Mouse (Mus musculus): ENCODE results near the gene Heatr4. TPM values are rescaled to one million over a fixed set of nuclear protein-coding genes. Genes with fewer than 3 reads are reported as not detected.

Gene Heatr4
- polyA plus RNA-seq, 1 experiment, result not detected

DNA sequence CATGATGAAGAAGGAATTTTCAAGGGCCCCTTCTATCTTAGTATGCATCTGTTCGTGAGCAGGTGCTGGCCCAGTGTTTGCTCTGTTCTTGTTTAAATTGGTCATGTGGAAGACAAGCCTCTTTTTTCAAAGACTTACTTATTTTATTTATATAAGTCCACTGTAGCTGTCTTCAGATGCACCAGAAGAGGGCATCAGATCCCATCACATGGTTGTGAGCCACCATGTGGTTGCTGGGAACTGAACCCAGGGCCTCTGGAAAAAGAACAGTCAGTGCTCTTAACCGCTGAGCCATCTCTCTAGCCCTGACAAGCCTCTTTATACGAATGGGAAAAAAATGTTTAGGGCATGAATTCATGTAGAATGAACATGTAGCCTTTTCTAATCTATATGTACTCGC is 4.7 kb upstream of the Heatr4 start:
- H3K27ac ChIP-seq (ENCODE audit: insufficient read depth, low read depth, low read length), result no peak overlapping the region
- WGBS, result 95% methylated on average over 4 of the region's 4 CpGs
- no peaks in the 10 kb centered on the region for H3K4me1 ChIP-seq (ENCODE audit: control insufficient read depth, insufficient read depth, insufficient read length, low read length)
- H3K27me3 ChIP-seq (ENCODE audit: control insufficient read depth, insufficient read depth, low read length), result no peaks in the 10 kb centered on the region
- TF ChIP-seq POLR2A (IDR thresholded peaks at IDR 0.05; ENCODE audit: low read depth, low read length), result no peak
- no peak for TF ChIP-seq CTCF (IDR thresholded peaks at IDR 0.05; ENCODE audit: extremely low read depth, insufficient read length, insufficient replicate concordance, low read depth, low read length)
- no peak overlapping the region for H3K4me3 ChIP-seq (ENCODE audit: low read depth, low read length)
- H3K36me3 ChIP-seq (ENCODE audit: control insufficient read depth, insufficient read depth, low read length), result 0 out of 2 replicates have a peak, but pooled peaks cover 2% of the 10 kb centered on the region

DNA sequence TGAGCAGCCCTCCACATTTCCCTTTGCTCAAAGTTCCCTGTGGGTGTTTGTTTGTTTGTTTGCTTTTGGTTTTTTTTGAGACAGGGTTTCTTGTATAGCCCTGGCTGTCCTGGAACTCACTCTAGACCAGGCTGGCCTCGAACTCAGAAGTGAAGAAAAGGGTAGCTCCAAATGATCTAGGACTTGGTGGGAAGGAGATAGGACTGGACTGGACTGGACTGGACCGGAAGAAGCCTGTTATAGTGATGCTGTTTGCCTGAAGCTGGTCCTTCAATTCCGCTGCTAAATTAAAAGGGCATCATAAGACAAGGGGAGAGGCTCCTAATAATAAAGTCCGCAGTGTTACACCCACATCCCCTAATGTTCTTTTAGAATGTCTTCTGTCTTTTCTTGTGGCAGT is 3.8 kb upstream of the Heatr4 start:
- H3K4me1 ChIP-seq (ENCODE audit: control insufficient read depth, insufficient read depth, insufficient read length, low read length), result no peaks in the 10 kb centered on the region
- peak overlapping the region; percentile 65 for H3K4me3 ChIP-seq (ENCODE audit: low read depth, low read length)
- WGBS, result 52% methylated on average over 4 of the region's 4 CpGs
- H3K27me3 ChIP-seq (ENCODE audit: control insufficient read depth, insufficient read depth, low read length), result no peaks in the 10 kb centered on the region
- H3K27ac ChIP-seq (ENCODE audit: insufficient read depth, low read depth, low read length), result no peak overlapping the region
- TF ChIP-seq POLR2A (IDR thresholded peaks at IDR 0.05; ENCODE audit: low read depth, low read length) (no peak), CTCF (IDR thresholded peaks at IDR 0.05; ENCODE audit: extremely low read depth, insufficient read length, insufficient replicate concordance, low read depth, low read length) (no peak)
- H3K36me3 ChIP-seq (ENCODE audit: control insufficient read depth, insufficient read depth, low read length), result 0 out of 2 replicates have a peak, but pooled peaks cover 2% of the 10 kb centered on the region

DNA sequence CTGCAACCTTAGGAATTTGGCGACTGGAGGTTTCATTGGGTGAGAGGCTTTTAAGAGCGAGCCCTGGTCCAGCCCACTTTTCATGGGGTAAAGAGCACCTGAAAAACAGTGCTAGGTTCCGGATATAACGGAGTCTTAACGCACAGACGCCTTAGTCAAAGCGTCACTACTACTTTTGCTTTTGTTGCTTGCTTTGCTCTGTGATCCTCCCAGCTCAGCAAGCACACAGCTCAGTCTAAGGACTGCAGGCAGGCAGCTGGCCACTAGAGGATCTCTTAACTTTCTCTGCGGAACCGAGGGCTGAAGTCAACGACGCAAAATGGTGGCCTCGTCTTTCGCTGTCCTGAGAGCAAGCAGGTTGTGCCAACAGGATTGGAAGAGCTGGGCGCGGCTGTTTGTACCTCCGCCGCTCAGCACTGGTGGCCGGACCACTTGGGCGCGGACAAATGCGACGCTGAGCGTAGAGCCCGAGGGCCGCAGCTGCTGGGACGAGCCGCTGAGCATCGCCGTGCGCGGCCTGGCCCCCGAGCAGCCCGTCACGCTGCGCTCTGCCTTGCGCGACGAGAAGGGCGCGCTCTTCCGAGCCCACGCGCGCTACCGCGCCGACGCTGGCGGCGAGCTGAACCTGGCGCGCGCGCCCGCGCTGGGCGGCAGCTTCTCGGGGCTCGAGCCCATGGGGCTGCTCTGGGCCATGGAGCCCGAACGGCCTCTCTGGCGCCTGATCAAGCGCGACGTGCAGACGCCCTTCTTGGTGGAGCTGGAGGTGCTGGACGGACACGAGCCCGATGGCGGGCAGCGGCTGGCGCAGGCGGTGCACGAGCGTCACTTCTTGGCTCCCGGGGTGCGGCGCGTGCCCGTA is 3.2 kb upstream of the Heatr4 start, which contains the start of gene Acot2:
Acot2 (plus strand) TSS at position 279 of the 859 bp plus-strand sequence.
- under 1% methylated on average over 80 of the region's 80 CpGs for WGBS

DNA sequence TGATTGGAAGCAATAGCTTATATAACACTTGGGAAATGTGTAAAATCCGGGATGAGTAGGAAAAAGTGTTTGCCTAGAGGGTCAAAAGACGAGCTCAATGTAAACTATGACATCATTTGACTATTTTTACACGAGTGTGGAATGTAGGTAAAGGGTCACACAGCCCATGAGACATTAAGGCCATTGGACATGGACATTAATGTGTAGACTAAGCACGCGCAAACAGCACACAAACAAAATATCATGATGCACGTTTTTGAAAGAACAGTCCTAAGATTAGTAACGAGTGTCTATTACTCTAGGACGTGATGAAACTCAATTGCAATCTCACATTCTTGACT is 2.6 kb upstream of the Heatr4 start:
- peak overlapping the region; percentile 68 for H3K27ac ChIP-seq (ENCODE audit: insufficient read depth, low read depth, low read length)
- H3K4me3 ChIP-seq (ENCODE audit: low read depth, low read length), result peak overlapping the region; percentile 65
- TF ChIP-seq POLR2A (IDR thresholded peaks at IDR 0.05; ENCODE audit: low read depth, low read length), result no peak
- no peaks in the 10 kb centered on the region for H3K27me3 ChIP-seq (ENCODE audit: control insufficient read depth, insufficient read depth, low read length)
- H3K4me1 ChIP-seq (ENCODE audit: control insufficient read depth, insufficient read depth, insufficient read length, low read length), result peaks cover 7% of the 10 kb centered on the region; the same call in 1 of the 2 replicates
- 10% methylated on average over 8 of the region's 8 CpGs for WGBS
- H3K36me3 ChIP-seq (ENCODE audit: control insufficient read depth, insufficient read depth, low read length), result no peaks in the 10 kb centered on the region

More for the DNA sequence above, 3.2 kb upstream of the Heatr4 start, which contains the start of gene Acot2:
- H3K27ac ChIP-seq (ENCODE audit: insufficient read depth, low read depth, low read length), result peak within 1 kb of the TSS; percentile 68
- H3K27me3 ChIP-seq (ENCODE audit: control insufficient read depth, insufficient read depth, low read length), result no peaks in the 10 kb centered on the region
- H3K4me1 ChIP-seq (ENCODE audit: control insufficient read depth, insufficient read depth, insufficient read length, low read length), result peaks cover 1% of the 10 kb centered on the region; the same call in 1 of the 2 replicates
- H3K36me3 ChIP-seq (ENCODE audit: control insufficient read depth, insufficient read depth, low read length), result no peaks in the 10 kb centered on the region
- TF ChIP-seq POLR2A (IDR thresholded peaks at IDR 0.05; ENCODE audit: low read depth, low read length) (peak; percentile 55; the same call in 1 of the 2 replicates), CTCF (IDR thresholded peaks at IDR 0.05; ENCODE audit: extremely low read depth, insufficient read length, insufficient replicate concordance, low read depth, low read length) (peak; percentile 48; the same call in 1 of the 2 replicates)
- peak within 1 kb of the TSS; percentile 65 for H3K4me3 ChIP-seq (ENCODE audit: low read depth, low read length)

DNA sequence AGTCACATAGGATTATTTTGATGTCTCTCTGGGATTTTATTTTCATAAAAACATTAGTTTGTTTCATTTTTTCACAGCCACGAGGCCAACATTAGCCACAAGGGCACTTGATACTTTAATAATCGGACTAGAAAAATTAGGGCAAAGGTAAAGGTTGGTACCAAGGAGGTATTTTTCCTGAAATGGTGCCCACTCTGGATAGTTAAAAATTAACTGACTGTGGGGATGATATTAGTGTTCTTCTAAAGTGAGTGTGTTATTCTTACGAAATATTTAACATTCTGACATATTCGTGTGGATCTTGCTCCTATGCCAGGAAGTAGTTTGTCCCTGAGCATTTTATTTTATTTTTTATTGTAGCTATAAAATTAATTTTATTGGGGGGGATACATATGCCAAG is 3.0 kb downstream of the Heatr4 start:
- H3K36me3 ChIP-seq (ENCODE audit: control insufficient read depth, insufficient read depth, low read length), result no peaks in the 10 kb centered on the region
- H3K27me3 ChIP-seq (ENCODE audit: control insufficient read depth, insufficient read depth, low read length), result no peaks in the 10 kb centered on the region
- no peak overlapping the region for H3K27ac ChIP-seq (ENCODE audit: insufficient read depth, low read depth, low read length)
- no peak for TF ChIP-seq POLR2A (IDR thresholded peaks at IDR 0.05; ENCODE audit: low read depth, low read length)
- TF ChIP-seq CTCF (IDR thresholded peaks at IDR 0.05; ENCODE audit: extremely low read depth, insufficient read length, insufficient replicate concordance, low read depth, low read length), result no peak
- WGBS, result 23% methylated on average over 4 of the region's 4 CpGs
- H3K4me3 ChIP-seq (ENCODE audit: low read depth, low read length), result no peak overlapping the region
- H3K4me1 ChIP-seq (ENCODE audit: control insufficient read depth, insufficient read depth, insufficient read length, low read length), result peaks cover 11% of the 10 kb centered on the region; the same call in 1 of the 2 replicates

DNA sequence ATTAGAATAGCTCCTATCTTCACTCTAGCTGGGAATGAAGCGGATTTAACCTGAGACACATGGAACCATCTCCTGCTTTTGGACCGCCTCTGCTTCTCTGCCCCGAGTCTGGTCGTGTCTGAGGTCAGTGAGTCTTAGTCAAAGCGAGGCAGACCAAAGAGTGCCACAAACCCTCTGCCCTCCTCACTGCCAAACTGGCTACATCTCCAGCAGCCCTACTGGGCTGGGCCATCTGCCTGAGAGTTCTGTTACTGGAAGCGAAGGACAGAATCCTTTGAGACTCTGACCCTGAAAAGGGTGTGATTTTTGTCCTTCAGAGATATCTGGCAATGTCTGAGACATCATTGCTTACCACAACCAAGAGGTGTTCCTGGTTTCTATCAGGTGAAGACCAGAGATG is 5.8 kb downstream of the Heatr4 start:
- Histone ChIP-seq H3K4me3 (ENCODE audit: low read depth, low read length) (no peak overlapping the region), H3K36me3 (ENCODE audit: control insufficient read depth, insufficient read depth, low read length) (no peaks in the 10 kb centered on the region), H3K27ac (ENCODE audit: insufficient read depth, low read depth, low read length) (no peak overlapping the region), H3K4me1 (ENCODE audit: control insufficient read depth, insufficient read depth, insufficient read length, low read length) (peaks cover 11% of the 10 kb centered on the region; the same call in 1 of the 2 replicates), H3K27me3 (ENCODE audit: control insufficient read depth, insufficient read depth, low read length) (no peaks in the 10 kb centered on the region)
- 91% methylated on average over 6 of the region's 6 CpGs for WGBS
- TF ChIP-seq POLR2A (IDR thresholded peaks at IDR 0.05; ENCODE audit: low read depth, low read length) (no peak), CTCF (IDR thresholded peaks at IDR 0.05; ENCODE audit: extremely low read depth, insufficient read length, insufficient replicate concordance, low read depth, low read length) (no peak)

DNA sequence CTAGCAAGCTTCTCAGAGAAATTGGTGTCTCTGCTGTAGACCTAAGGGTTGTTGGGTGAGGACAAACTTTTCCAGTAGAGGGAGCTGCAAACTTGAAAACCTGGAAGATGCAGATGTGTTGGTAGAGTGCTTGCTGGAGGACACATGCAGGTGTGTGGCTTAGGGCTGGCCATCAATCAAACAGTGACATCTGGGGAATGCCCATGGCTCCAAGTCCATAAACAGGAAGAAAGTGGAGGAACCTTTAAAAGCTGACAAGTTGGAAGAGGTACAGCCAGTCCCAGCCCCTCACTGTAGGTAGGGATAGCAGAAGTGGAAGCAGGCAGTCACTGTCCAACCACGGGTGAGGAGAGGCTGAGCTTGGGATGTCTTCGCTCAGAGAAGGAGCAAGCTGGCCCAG is 12.5 kb downstream of the Heatr4 start:
- WGBS, result 35% methylated on average over 2 of the region's 2 CpGs
- Histone ChIP-seq H3K4me3 (ENCODE audit: low read depth, low read length) (no peak overlapping the region), H3K27me3 (ENCODE audit: control insufficient read depth, insufficient read depth, low read length) (no peaks in the 10 kb centered on the region), H3K27ac (ENCODE audit: insufficient read depth, low read depth, low read length) (no peak overlapping the region), H3K4me1 (ENCODE audit: control insufficient read depth, insufficient read depth, insufficient read length, low read length) (peaks cover 3% of the 10 kb centered on the region; the same call in 1 of the 2 replicates), H3K36me3 (ENCODE audit: control insufficient read depth, insufficient read depth, low read length) (no peaks in the 10 kb centered on the region)
- TF ChIP-seq CTCF (IDR thresholded peaks at IDR 0.05; ENCODE audit: extremely low read depth, insufficient read length, insufficient replicate concordance, low read depth, low read length) (peak; percentile 63; the same call in 1 of the 2 replicates), POLR2A (IDR thresholded peaks at IDR 0.05; ENCODE audit: low read depth, low read length) (no peak)

Data from small intestine, adult 2 months (tissue).